Mouse (Mus musculus): ENCODE data around the gene Unc5cl. TPM values are rescaled to one million over a fixed set of nuclear protein-coding genes. Genes with fewer than 3 reads are reported as not detected.

The Unc5cl gene
- total RNA-seq, 2 experiments from 2014 or later = 0.20 to 0.22 TPM

DNA sequence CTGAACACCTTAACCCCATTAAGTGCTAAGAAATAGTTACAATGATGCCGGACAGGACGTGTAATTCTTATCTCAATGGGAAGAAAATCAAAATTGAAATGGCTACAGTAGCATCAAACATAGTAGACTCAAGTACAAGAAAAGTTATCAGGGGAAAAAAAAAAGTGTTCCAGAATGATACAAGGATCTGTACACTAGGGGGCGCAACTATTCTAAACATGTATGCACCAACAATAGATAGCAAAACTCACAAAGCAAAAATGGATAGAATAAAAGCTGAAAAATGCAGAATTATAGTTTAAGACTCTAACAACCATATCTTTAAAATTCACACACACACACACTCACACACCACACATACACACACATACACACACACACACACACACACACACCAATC is 134.0 kb downstream of the Unc5cl start:
- DNase-seq = no peak

More for the DNA sequence above, 134.0 kb downstream of the Unc5cl start:
- intact Hi-C loops (cut with DNase I) = no loop called here

Other genes with a start within 250 kb of the Unc5cl start
- gene Trem1, start 222.1 kb upstream of the Unc5cl start, total RNA-seq (2021) = not detected
- gene Trem3, start 207.1 kb upstream of the Unc5cl start, total RNA-seq (2021) = under 1 TPM; 0.36 to 0.66 TPM
- gene Treml4, start 190.6 kb upstream of the Unc5cl start, total RNA-seq (2021) = under 1 TPM; 0.50 to 0.81 TPM
- gene Treml2, start 155.4 kb upstream of the Unc5cl start, total RNA-seq (2021) = under 1 TPM; 0.14 to 0.28 TPM
- under 1 TPM in 1 of 2 experiments, not detected in 1; 0.12 TPM for gene B430306N03Rik, start 138.8 kb upstream of the Unc5cl start, total RNA-seq (2021)
- 1 to 10 TPM; 2.7 to 3.2 TPM for gene Trem2, start 108.5 kb upstream of the Unc5cl start, total RNA-seq (2021)
- gene Treml1, start 95.0 kb upstream of the Unc5cl start, total RNA-seq (2021) = not detected
- 10 to 100 TPM; 60.9 to 70.9 TPM for gene Nfya, start 45.0 kb upstream of the Unc5cl start, total RNA-seq (2021)
- 10 to 100 TPM; 10.3 to 11.9 TPM for gene Oard1, start 44.9 kb upstream of the Unc5cl start, total RNA-seq (2021)
- gene Apobec2, start 22.0 kb upstream of the Unc5cl start, total RNA-seq (2021) = under 1 TPM in 1 of 2 experiments, not detected in 1; 0.58 TPM
- under 1 TPM in 1 of 2 experiments, not detected in 1; 0.10 TPM for gene Tspo2, start 3.4 kb upstream of the Unc5cl start, total RNA-seq (2021)